Mouse (Mus musculus): ENCODE measurements around the gene Ltb4r1.

Gene Ltb4r1

GRCm38 (mm10) chr14:55765696-55766095 lies at the start of gene Ltb4r1:
TSS of gene Ltb4r1 (plus strand) at chr14:55765962.
- no peak for DNase-seq (ENCODE audit: low read depth, low spot score)

- DNase-seq (ENCODE audit: low read depth, low spot score) = no peak
Observed at GRCm38 (mm10) chr14:55716271-55716670, 49.5 kb upstream of the Ltb4r1 start.

- DNase-seq (ENCODE audit: low read depth, low spot score) = no peak
Observed at GRCm38 (mm10) chr14:55716884-55717283, 48.9 kb upstream of the Ltb4r1 start.

- DNase-seq (ENCODE audit: low read depth, low spot score) = no peak
Observed at GRCm38 (mm10) chr14:55719737-55720136, 46.0 kb upstream of the Ltb4r1 start.

GRCm38 (mm10) chr14:55720666-55721065 lies 45.1 kb upstream of the Ltb4r1 start:
- no peak for DNase-seq (ENCODE audit: low read depth, low spot score)

GRCm38 (mm10) chr14:55721076-55721475 lies 44.7 kb upstream of the Ltb4r1 start:
- no peak for DNase-seq (ENCODE audit: low read depth, low spot score)

GRCm38 (mm10) chr14:55721700-55722437 lies 43.9 kb upstream of the Ltb4r1 start, which contains the start of gene Rabggta:
TSS of gene Rabggta (minus strand) at chr14:55722263.
- DNase-seq (ENCODE audit: low read depth, low spot score) = peak; percentile 92

- DNase-seq (ENCODE audit: low read depth, low spot score) = no peak
Observed at GRCm38 (mm10) chr14:55722438-55722945, 43.3 kb upstream of the Ltb4r1 start.

GRCm38 (mm10) chr14:55723433-55723832 lies 42.3 kb upstream of the Ltb4r1 start:
- no peak for DNase-seq (ENCODE audit: low read depth, low spot score)

- no peak for DNase-seq (ENCODE audit: low read depth, low spot score)
Observed at GRCm38 (mm10) chr14:55724411-55724871, 41.3 kb upstream of the Ltb4r1 start.

- no peak for DNase-seq (ENCODE audit: low read depth, low spot score)
Observed at GRCm38 (mm10) chr14:55726261-55726660, 39.5 kb upstream of the Ltb4r1 start.

GRCm38 (mm10) chr14:55727889-55728685 lies 37.7 kb upstream of the Ltb4r1 start:
- no peak for DNase-seq (ENCODE audit: low read depth, low spot score)

- no peak for DNase-seq (ENCODE audit: low read depth, low spot score)
Observed at GRCm38 (mm10) chr14:55730116-55730515, 35.6 kb upstream of the Ltb4r1 start.

GRCm38 (mm10) chr14:55730531-55731032 lies 35.2 kb upstream of the Ltb4r1 start:
- DNase-seq (ENCODE audit: low read depth, low spot score) = no peak

GRCm38 (mm10) chr14:55733889-55734288 lies 31.9 kb upstream of the Ltb4r1 start:
- DNase-seq (ENCODE audit: low read depth, low spot score) = no peak

- no peak for DNase-seq (ENCODE audit: low read depth, low spot score)
Observed at GRCm38 (mm10) chr14:55734869-55735268, 30.9 kb upstream of the Ltb4r1 start.

- DNase-seq (ENCODE audit: low read depth, low spot score) = no peak
Observed at GRCm38 (mm10) chr14:55735334-55735733, 30.4 kb upstream of the Ltb4r1 start.

GRCm38 (mm10) chr14:55735758-55736157 lies 30.0 kb upstream of the Ltb4r1 start:
- DNase-seq (ENCODE audit: low read depth, low spot score) = no peak

- no peak for DNase-seq (ENCODE audit: low read depth, low spot score)
Observed at GRCm38 (mm10) chr14:55737086-55737687, 28.6 kb upstream of the Ltb4r1 start.

- peak; percentile 88 for DNase-seq (ENCODE audit: low read depth, low spot score)
Observed at GRCm38 (mm10) chr14:55743711-55744110, 22.1 kb upstream of the Ltb4r1 start.

- DNase-seq (ENCODE audit: low read depth, low spot score) = peak; percentile 89
Observed at GRCm38 (mm10) chr14:55745180-55745860, 20.4 kb upstream of the Ltb4r1 start, which contains the start of the genes Dhrs1 and Nop9. TSS of gene Dhrs1 (minus strand) at chr14:55745690. TSS of gene Nop9 (plus strand) at chr14:55745693.
